Mouse (Mus musculus) midbrain, embryonic 10.5 days (tissue): Measurements from ENCODE around the gene Ctrb1. TPM values are rescaled to one million over a fixed set of nuclear protein-coding genes. Genes with fewer than 3 reads are reported as not detected.
A peak's percentile ranks its signal among the peaks of the same experiment; 100 is the strongest.

Experiments
- DNase-seq: peaks from one replicate; pipeline ENCODE4 v3.0.0-alpha.2; 2017; ENCODE audit warnings: low spot score
- H3K27ac ChIP-seq: fragments of 300-500 bp; sonication (generic); replicated peaks from 2 replicates; pipeline ENCODE4 v1.5.1; 2016; ENCODE audit warnings: mild to moderate bottlenecking
- H3K27me3 ChIP-seq: fragments of 300-500 bp; sonication (generic); 2 replicates; pipeline ENCODE4 v1.6.1; 2016; ENCODE audit warnings: low read depth, mild to moderate bottlenecking; ENCODE audit not compliant: poor library complexity, severe bottlenecking
- H3K36me3 ChIP-seq: fragments of 300-500 bp; sonication (generic); 2 replicates; pipeline ENCODE4 v1.6.1; 2016; ENCODE audit warnings: mild to moderate bottlenecking, moderate library complexity
- H3K4me1 ChIP-seq: fragments of 300-500 bp; sonication (generic); 2 replicates; pipeline ENCODE4 v1.6.1; 2016
- H3K4me3 ChIP-seq: fragments of 300-500 bp; sonication (generic); 2 replicates; pipeline ENCODE4 v1.5.1; 2016; ENCODE audit warnings: mild to moderate bottlenecking, moderate library complexity
- H3K9me3 ChIP-seq: fragments of 300-500 bp; sonication (generic); replicated peaks from 2 replicates; pipeline ENCODE4 v1.6.1; 2016; ENCODE audit warnings: mild to moderate bottlenecking
- WGBS: fragments of 180-500 bp; shearing (Covaris S2); methylation state at CpG from one replicate; pipeline ENCODE4 v1.1.7; 2016; 5-methylcytosine and 5-hydroxymethylcytosine counted together
- polyA plus RNA-seq: library from polyadenylated mRNA; unstranded; fragments of >200 nt; fragmentation: Nextera tagmentation; extraction: Ambion mirVana; gene quantifications from 2 replicates; pipeline ENCODE4 v1.2.1, GENCODE M21; 2016

The Ctrb1 gene
- polyA plus RNA-seq, 1 experiment from 2014 or later = not detected

GRCm38 (mm10) chr8:111731231-111731977, 40.6 kb upstream of the Ctrb1 start:
- H3K9me3 ChIP-seq = no peaks in the 10 kb centered on the region
- no peak for DNase-seq
- no peaks in the 10 kb centered on the region for H3K27me3 ChIP-seq
- WGBS = under 1% methylated on average over 39 of the region's 39 CpGs
- peak overlapping the region; percentile 85 for H3K4me3 ChIP-seq
- peaks cover 6% of the 10 kb centered on the region; the same call in 1 of the 2 replicates for H3K36me3 ChIP-seq
- H3K27ac ChIP-seq = peak overlapping the region; percentile 91
- H3K4me1 ChIP-seq = peaks cover 83% of the 10 kb centered on the region

- 71% methylated on average over 7 of the region's 7 CpGs for WGBS
- Histone ChIP-seq H3K27me3 (no peaks in the 10 kb centered on the region), H3K4me3 (no peak overlapping the region; the same call in 1 of the 2 replicates), H3K36me3 (0 out of 2 replicates have a peak, but pooled peaks cover 8% of the 10 kb centered on the region), H3K27ac (no peak overlapping the region), H3K4me1 (peaks cover 71% of the 10 kb centered on the region), H3K9me3 (no peaks in the 10 kb centered on the region)
- DNase-seq = no peak
Observed at GRCm38 (mm10) chr8:111729233-111730170, 38.7 kb upstream of the Ctrb1 start.

- Histone ChIP-seq H3K36me3 (0 out of 2 replicates have a peak, but pooled peaks cover 8% of the 10 kb centered on the region), H3K27ac (no peak overlapping the region), H3K4me3 (no peak overlapping the region), H3K4me1 (peaks cover 62% of the 10 kb centered on the region), H3K27me3 (no peaks in the 10 kb centered on the region), H3K9me3 (no peaks in the 10 kb centered on the region)
- WGBS = 73% methylated on average over 5 of the region's 5 CpGs
- DNase-seq = no peak
Observed at GRCm38 (mm10) chr8:111728481-111728880, 37.7 kb upstream of the Ctrb1 start.

GRCm38 (mm10) chr8:111727553-111727952, 36.7 kb upstream of the Ctrb1 start:
- no peak for DNase-seq
- no peak overlapping the region for H3K4me3 ChIP-seq
- 89% methylated on average over 4 of the region's 4 CpGs for WGBS
- H3K9me3 ChIP-seq = no peaks in the 10 kb centered on the region
- H3K4me1 ChIP-seq = peaks cover 53% of the 10 kb centered on the region
- no peak overlapping the region for H3K27ac ChIP-seq
- H3K27me3 ChIP-seq = no peaks in the 10 kb centered on the region
- 0 out of 2 replicates have a peak, but pooled peaks cover 8% of the 10 kb centered on the region for H3K36me3 ChIP-seq

GRCm38 (mm10) chr8:111726102-111726900, 35.5 kb upstream of the Ctrb1 start:
- 81% methylated on average over 7 of the region's 7 CpGs for WGBS
- Histone ChIP-seq H3K4me1 (peaks cover 41% of the 10 kb centered on the region), H3K27ac (peak overlapping the region; percentile 42; the same call in 1 of the 2 replicates), H3K36me3 (peaks cover 10% of the 10 kb centered on the region), H3K4me3 (no peak overlapping the region), H3K27me3 (no peaks in the 10 kb centered on the region), H3K9me3 (no peaks in the 10 kb centered on the region)
- DNase-seq = no peak

GRCm38 (mm10) chr8:111725341-111725740, 34.5 kb upstream of the Ctrb1 start:
- no peak overlapping the region for H3K27ac ChIP-seq
- no peak for DNase-seq
- no peak overlapping the region for H3K4me3 ChIP-seq
- peaks cover 31% of the 10 kb centered on the region for H3K4me1 ChIP-seq
- H3K9me3 ChIP-seq = no peaks in the 10 kb centered on the region
- peaks cover 20% of the 10 kb centered on the region for H3K36me3 ChIP-seq
- no peaks in the 10 kb centered on the region for H3K27me3 ChIP-seq
- WGBS = 94% methylated on average over 6 of the region's 6 CpGs

- Histone ChIP-seq H3K9me3 (no peaks in the 10 kb centered on the region), H3K4me1 (peaks cover 42% of the 10 kb centered on the region), H3K27me3 (no peaks in the 10 kb centered on the region), H3K36me3 (peaks cover 44% of the 10 kb centered on the region), H3K27ac (no peak overlapping the region), H3K4me3 (no peak overlapping the region)
- WGBS = 77% methylated on average over 4 of the region's 4 CpGs
- no peak for DNase-seq
Observed at GRCm38 (mm10) chr8:111720115-111720544, 29.3 kb upstream of the Ctrb1 start.

GRCm38 (mm10) chr8:111718937-111719336, 28.1 kb upstream of the Ctrb1 start:
- no peaks in the 10 kb centered on the region for H3K27me3 ChIP-seq
- H3K27ac ChIP-seq = no peak overlapping the region
- no peak for DNase-seq
- no peak overlapping the region for H3K4me3 ChIP-seq
- H3K9me3 ChIP-seq = no peaks in the 10 kb centered on the region
- peaks cover 39% of the 10 kb centered on the region for H3K4me1 ChIP-seq
- 83% methylated on average over 5 of the region's 5 CpGs for WGBS
- H3K36me3 ChIP-seq = peaks cover 56% of the 10 kb centered on the region

- Histone ChIP-seq H3K4me1 (peaks cover 39% of the 10 kb centered on the region), H3K4me3 (no peak overlapping the region), H3K27ac (peak overlapping the region; percentile 76), H3K9me3 (no peaks in the 10 kb centered on the region), H3K27me3 (no peaks in the 10 kb centered on the region), H3K36me3 (peaks cover 66% of the 10 kb centered on the region)
- no peak for DNase-seq
- 74% methylated on average over 6 of the region's 6 CpGs for WGBS
Observed at GRCm38 (mm10) chr8:111717866-111718265, 27.1 kb upstream of the Ctrb1 start.

GRCm38 (mm10) chr8:111717488-111717792, 26.6 kb upstream of the Ctrb1 start:
- H3K36me3 ChIP-seq = peaks cover 70% of the 10 kb centered on the region
- H3K9me3 ChIP-seq = no peaks in the 10 kb centered on the region
- DNase-seq = no peak

GRCm38 (mm10) chr8:111716603-111717487, 26.0 kb upstream of the Ctrb1 start:
- H3K4me3 ChIP-seq = 0 out of 2 replicates have a peak overlapping the region, but pooled peaks have one; percentile 5
- no peak for DNase-seq
- peaks cover 76% of the 10 kb centered on the region for H3K36me3 ChIP-seq

More at GRCm38 (mm10) chr8:111717488-111717792, 26.6 kb upstream of the Ctrb1 start:
- H3K4me1 ChIP-seq = peaks cover 39% of the 10 kb centered on the region
- WGBS = 70% methylated on average over 4 of the region's 4 CpGs
- peak overlapping the region; percentile 76 for H3K27ac ChIP-seq
- H3K4me3 ChIP-seq = no peak overlapping the region
- H3K27me3 ChIP-seq = no peaks in the 10 kb centered on the region

More at GRCm38 (mm10) chr8:111716603-111717487, 26.0 kb upstream of the Ctrb1 start:
- Histone ChIP-seq H3K4me1 (peaks cover 39% of the 10 kb centered on the region), H3K9me3 (no peaks in the 10 kb centered on the region), H3K27ac (peak overlapping the region; percentile 76), H3K27me3 (no peaks in the 10 kb centered on the region)
- WGBS = 51% methylated on average over 10 of the region's 10 CpGs
